Mouse (Mus musculus): ENCODE measurements around the gene Olfr722. TPM values are rescaled to one million over a fixed set of nuclear protein-coding genes. Genes with fewer than 3 reads are reported as not detected.

Olfr722 gene
- total RNA-seq (2023) = not detected

GRCm38 (mm10) chr14:49901899-49902298 is at the start of gene Olfr722:
Gene Olfr722, minus strand, starts transcription at chr14:49901999.

GRCm38 (mm10) chr14:49931687-49932086 is 29.9 kb upstream of the Olfr722 start, which contains the start of gene Olfr723:
Gene Olfr723, minus strand, starts transcription at chr14:49931787.

Other genes starting within 250 kb of the Olfr722 start
- not detected for gene Armh4, start 118.6 kb downstream of the Olfr722 start, total RNA-seq (2023)
- not detected for gene Olfr723, start 29.8 kb upstream of the Olfr722 start, total RNA-seq (2023)
- not detected for gene Olfr724, start 61.3 kb upstream of the Olfr722 start, total RNA-seq (2023)
- gene Olfr725, start 138.4 kb upstream of the Olfr722 start, total RNA-seq (2023) = not detected
- not detected for gene Olfr726, start 189.0 kb upstream of the Olfr722 start, total RNA-seq (2023)
- gene Olfr727, start 221.2 kb upstream of the Olfr722 start, total RNA-seq (2023) = not detected
- not detected for gene Olfr728, start 240.7 kb upstream of the Olfr722 start, total RNA-seq (2023)